Comparison of ENCODE assay signal across 8 mouse cellular contexts in the genomic region with DNA sequence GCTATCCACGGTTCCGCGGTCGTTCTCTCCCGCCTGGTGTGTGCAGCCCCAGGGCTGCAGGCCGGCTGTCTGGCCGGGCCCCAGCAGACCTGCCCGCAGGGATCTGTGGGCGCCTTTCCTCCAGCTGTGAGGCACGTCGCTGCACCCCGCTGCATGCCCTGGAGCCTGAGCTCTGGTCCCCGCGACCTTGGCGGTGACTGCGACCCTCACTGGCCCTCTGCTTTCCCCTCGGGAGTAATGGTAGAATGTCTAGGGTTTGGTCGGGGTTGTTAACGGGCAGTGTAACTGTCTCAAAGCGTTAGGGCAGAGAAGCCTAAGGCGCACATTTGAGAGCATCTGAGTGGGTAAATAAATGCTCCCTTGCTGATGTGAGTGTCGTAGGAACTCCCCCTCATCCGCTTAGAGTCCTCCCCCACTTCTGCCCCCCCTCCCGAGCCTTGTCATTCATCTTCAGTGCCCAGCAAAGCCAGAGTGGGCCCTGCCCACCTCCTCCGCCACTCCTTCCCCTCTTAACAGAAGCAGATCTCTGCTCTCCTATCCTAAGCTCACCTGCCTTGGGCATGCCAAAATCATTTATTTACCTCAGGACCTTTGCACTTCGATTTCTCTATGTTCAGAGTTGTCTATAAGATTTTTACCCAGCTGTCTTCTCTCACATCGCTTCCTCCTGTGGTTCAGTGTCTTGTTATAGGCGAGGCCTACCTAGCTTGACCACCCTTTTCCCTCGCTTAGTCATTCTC. TPM values are rescaled to one million over a fixed set of nuclear protein-coding genes. Genes with fewer than 3 reads are reported as not detected.
DNase-seq lines count a peak whose midpoint lies in the region; ATAC-seq and TF ChIP-seq lines count a peak whose summit lies in the region.

No protein-coding gene starts in this region.

- 8% methylated on average over 28 of the region's 29 CpGs for WGBS in hindbrain, embryonic 13.5 days
- 2% methylated on average over 29 of the region's 29 CpGs for WGBS in liver, embryonic 14.5 days (ENCODE audit: insufficient replicate concordance)

- DNase-seq in heart, adult 18-20 months = peak; percentile 11 to 54
- DNase-seq in heart, postnatal 25 days (ENCODE audit: low spot score) = no peak
- DNase-seq in CH12.LX (ENCODE audit: extremely low read depth) = peak; percentile 27
- peak; percentile 66 for DNase-seq in embryo, embryonic 10.5 days (ENCODE audit: low spot score)
- DNase-seq in liver, embryonic 14.5 days (ENCODE audit: low read depth in 3 of 3, low spot score in 3 of 3) = no peak
- DNase-seq in natural killer cell, adult 2 months (ENCODE audit: low spot score in 2 of 2) = peak; percentile 9 to 21
- DNase-seq in gastrocnemius, adult 18-20 months (ENCODE audit: low spot score) = no peak

- in situ Hi-C loops in CH12.LX (cut with MboI; ENCODE audit: low pct_ligation_motif_present, low pct_unique_long_range_greater_than_20kb, low sequenced_read_pairs) = no loop called here

- dilution Hi-C loops in CH12.LX (cut with MboI; ENCODE audit: extremely low pct_ligation_motif_present, extremely low pct_unique_long_range_greater_than_20kb, low sequenced_read_pairs) = no loop called here

- H3K9ac ChIP-seq in CH12.LX (ENCODE audit: insufficient read depth, low read depth) = peak overlapping the region; percentile 76
- peak overlapping the region; percentile 99 for H3K9ac ChIP-seq in hindbrain, embryonic 13.5 days
- H3K9ac ChIP-seq in liver, embryonic 14.5 days (replicated peaks) = peak overlapping the region; percentile 63

- intact Hi-C loops in heart, postnatal 25 days (cut with DNase I) = loop anchor here (5.0 kb wide), 2 partner anchors 55 to 195 kb away; partner anchors contain the start of gene Gfpt2

- TF ChIP-seq EP300 in CH12.LX (IDR thresholded peaks at IDR 0.05; ENCODE audit: low read length) = no peak
- TF ChIP-seq EP300 in liver, embryonic 14.5 days (IDR thresholded peaks at IDR 0.05; ENCODE audit: low read depth) = no peak

- H3K36me3 ChIP-seq in CH12.LX (replicated peaks in 1 of 2; ENCODE audit: control insufficient read depth in 1 of 2, insufficient read depth in 1 of 2, low read length in 1 of 2) = peaks cover 0 to 19% of the 10 kb centered on the region in 2 experiments
- H3K36me3 ChIP-seq in hindbrain, embryonic 13.5 days = peaks cover 13% of the 10 kb centered on the region
- no peaks in the 10 kb centered on the region for H3K36me3 ChIP-seq in liver, embryonic 14.5 days (replicated peaks; ENCODE audit: control insufficient read depth, insufficient read depth, low read depth)

- no peaks in the 10 kb centered on the region for H3K9me3 ChIP-seq in CH12.LX (replicated peaks; ENCODE audit: low read length)
- H3K9me3 ChIP-seq in hindbrain, embryonic 13.5 days = no peaks in the 10 kb centered on the region
- H3K9me3 ChIP-seq in liver, embryonic 14.5 days (ENCODE audit: control insufficient read depth, low read length) = no peaks in the 10 kb centered on the region

- TF ChIP-seq RAD21 in CH12.LX (IDR thresholded peaks at IDR 0.05; ENCODE audit: low read depth, low read length) = no peak

- H3K4me1 ChIP-seq in CH12.LX (ENCODE audit: control insufficient read depth in 1 of 2, insufficient read depth in 2 of 2) = peaks cover 2 to 31% of the 10 kb centered on the region in 2 experiments
- peaks cover 30% of the 10 kb centered on the region for H3K4me1 ChIP-seq in hindbrain, embryonic 13.5 days (replicated peaks)
- peaks cover 13 to 30% of the 10 kb centered on the region in 2 experiments for H3K4me1 ChIP-seq in liver, embryonic 14.5 days (replicated peaks; ENCODE audit: control insufficient read depth in 2 of 2, insufficient read depth in 2 of 2, low read length in 1 of 2)

- peak; percentile 9 for ATAC-seq in hindbrain, embryonic 13.5 days (ENCODE audit: low FRiP score)
- ATAC-seq in liver, embryonic 14.5 days (ENCODE audit: insufficient read depth) = peak; percentile 1

- no peaks in the 10 kb centered on the region for H3K79me2 ChIP-seq in CH12.LX (replicated peaks; ENCODE audit: control insufficient read depth, extremely low read depth, insufficient read depth, poor library complexity, severe bottlenecking)

- H3K4me2 ChIP-seq in CH12.LX (ENCODE audit: insufficient read depth, low read depth, poor library complexity, severe bottlenecking) = peak overlapping the region; percentile 70
- peak overlapping the region; percentile 78 for H3K4me2 ChIP-seq in hindbrain, embryonic 13.5 days
- peak overlapping the region; percentile 68 for H3K4me2 ChIP-seq in liver, embryonic 14.5 days (ENCODE audit: low read depth)

- TF ChIP-seq POLR2A in CH12.LX (IDR thresholded peaks at IDR 0.05; ENCODE audit: low read depth, low read length) = no peak

- TF ChIP-seq CTCF in CH12.LX (conservative IDR thresholded peaks at IDR 0.05 in 1 of 2, IDR thresholded peaks at IDR 0.05 in 1 of 2; ENCODE audit: low read depth in 2 of 2, low read length in 2 of 2) = no peak
- TF ChIP-seq CTCF in liver, embryonic 14.5 days (IDR thresholded peaks at IDR 0.05; ENCODE audit: low read depth) = no peak

- H3K27ac ChIP-seq in CH12.LX (ENCODE audit: insufficient read depth, low read depth) = 0 out of 2 replicates have a peak overlapping the region, but pooled peaks have one; percentile 20
- H3K27ac ChIP-seq in hindbrain, embryonic 13.5 days = peak overlapping the region; percentile 94
- peak overlapping the region; percentile 40 for H3K27ac ChIP-seq in liver, embryonic 14.5 days

- peak overlapping the region; percentile 72 to 76 (median 75) for H3K4me3 ChIP-seq in CH12.LX (replicated peaks in 1 of 3; ENCODE audit: low read depth in 2 of 3, low read length in 2 of 3, poor library complexity in 1 of 3)
- peak overlapping the region; percentile 97 for H3K4me3 ChIP-seq in hindbrain, embryonic 13.5 days
- peak overlapping the region; percentile 73 to 79 for H3K4me3 ChIP-seq in liver, embryonic 14.5 days (ENCODE audit: insufficient read depth in 1 of 2, low read depth in 2 of 2, low read length in 2 of 2)

- no peaks in the 10 kb centered on the region for H3K27me3 ChIP-seq in CH12.LX (replicated peaks)
- H3K27me3 ChIP-seq in hindbrain, embryonic 13.5 days = no peaks in the 10 kb centered on the region
- no peaks in the 10 kb centered on the region for H3K27me3 ChIP-seq in liver, embryonic 14.5 days (ENCODE audit: control insufficient read depth, insufficient read depth, low read length)

TF ChIP-seq in CH12.LX, 34 proteins besides CTCF, POLR2A, EP300 and RAD21:
- TF ChIP-seq CHD1 (IDR thresholded peaks at IDR 0.05; ENCODE audit: low read depth, low read length) = no peak
- peak; percentile 48; the same call in 1 of the 2 replicates for TF ChIP-seq MXI1 (IDR thresholded peaks at IDR 0.05; ENCODE audit: low read depth, low read length)
TF ChIP-seq in CH12.LX: peak in this region for 1.

RNA-seq across cellular contexts. Expression of gene Mapk9, which starts 0.7 kb away (rescaled TPM):
- total RNA-seq in heart, adult 18-20 months (2021) = 10 to 100 TPM; 42.4 to 45.5 TPM
- 10 to 100 TPM; 42.5 to 44.2 TPM for total RNA-seq in heart, postnatal 25 days (2021)
- total RNA-seq in CH12.LX (2012; rRNA removed) = 22.0 and 22.5 TPM in 2 replicates
- total RNA-seq in CH12.LX (2014; rRNA removed) = 29.3 and 35.3 TPM in 2 replicates
- 31.7 and 36.8 TPM in 2 replicates for polyA plus RNA-seq in CH12.LX (2012; ENCODE audit: insufficient read length, low read depth)
- polyA plus RNA-seq in hindbrain, embryonic 13.5 days (2015; fragmentation: Nextera tagmentation; extraction: Ambion mirVana) = 54.0 TPM in 2 replicates
- polyA plus RNA-seq in liver, embryonic 14.5 days (2012; rRNA removed) = 8.1 and 11.9 TPM in 2 replicates
- 18.5 and 20.2 TPM in 2 replicates for polyA plus RNA-seq in liver, embryonic 14.5 days (2014; fragmentation: Nextera tagmentation; extraction: Ambion mirVana)
- total RNA-seq in gastrocnemius, adult 18-20 months (2021) = 10 to 100 TPM; 51.3 to 52.6 TPM

RNA-seq across cellular contexts. Expression of gene Gfpt2, which starts 53.3 kb away (rescaled TPM):
- total RNA-seq in heart, adult 18-20 months (2021) = 1 to 10 TPM; 8.7 to 9.3 TPM
- 10 to 100 TPM; 11.8 to 13.9 TPM for total RNA-seq in heart, postnatal 25 days (2021)
- total RNA-seq in CH12.LX (2012; rRNA removed) = 0.04 TPM in 1 of 2 replicates, not detected in the other
- not detected in 2 replicates for total RNA-seq in CH12.LX (2014; rRNA removed)
- not detected in 2 replicates for polyA plus RNA-seq in CH12.LX (2012; ENCODE audit: insufficient read length, low read depth)
- 5.3 and 5.5 TPM in 2 replicates for polyA plus RNA-seq in hindbrain, embryonic 13.5 days (2015; fragmentation: Nextera tagmentation; extraction: Ambion mirVana)
- polyA plus RNA-seq in liver, embryonic 14.5 days (2012; rRNA removed) = 0.39 TPM in 2 replicates
- polyA plus RNA-seq in liver, embryonic 14.5 days (2014; fragmentation: Nextera tagmentation; extraction: Ambion mirVana) = 0.39 and 0.90 TPM in 2 replicates
- 10 to 100 TPM in 1 of 2 experiments, 1 to 10 TPM in 1; 4.6 to 11.7 TPM for total RNA-seq in gastrocnemius, adult 18-20 months (2021)

RNA-seq across cellular contexts. Expression of gene Rasgef1c, which starts 54.4 kb away (rescaled TPM):
- total RNA-seq in heart, adult 18-20 months (2021) = under 1 TPM; 0.40 to 0.54 TPM
- total RNA-seq in heart, postnatal 25 days (2021) = under 1 TPM; 0.31 to 0.42 TPM
- not detected in 2 replicates for total RNA-seq in CH12.LX (2012; rRNA removed)
- not detected in 2 replicates for total RNA-seq in CH12.LX (2014; rRNA removed)
- polyA plus RNA-seq in CH12.LX (2012; ENCODE audit: insufficient read length, low read depth) = not detected in 2 replicates
- polyA plus RNA-seq in hindbrain, embryonic 13.5 days (2015; fragmentation: Nextera tagmentation; extraction: Ambion mirVana) = 14.4 and 16.5 TPM in 2 replicates
- 0.04 TPM in 1 of 2 replicates, not detected in the other for polyA plus RNA-seq in liver, embryonic 14.5 days (2012; rRNA removed)
- not detected in 2 replicates for polyA plus RNA-seq in liver, embryonic 14.5 days (2014; fragmentation: Nextera tagmentation; extraction: Ambion mirVana)
- total RNA-seq in gastrocnemius, adult 18-20 months (2021) = under 1 TPM; 0.14 to 0.33 TPM

Comparison
In these comparisons a context has a peak if more than half of its experiments do, and no peak if none do; other contexts are left out.
1. DNase-seq: peak in heart, adult 18-20 months (2 of 2), CH12.LX (single experiment), embryo, embryonic 10.5 days (single experiment) and natural killer cell, adult 2 months (2 of 2); none in heart, postnatal 25 days (single experiment), liver, embryonic 14.5 days (0 of 3) and gastrocnemius, adult 18-20 months (single experiment).
2. H3K27ac ChIP-seq: peak in every context shown above with its lines; median percentile 94 in hindbrain, embryonic 13.5 days; 40 in liver, embryonic 14.5 days; 20 in CH12.LX.
3. RNA of gene Gfpt2, which starts 53.3 kb away (total RNA-seq): 11.8 to 13.9 TPM in heart, postnatal 25 days, 4.6 to 11.7 TPM in gastrocnemius, adult 18-20 months and 8.7 to 9.3 TPM in heart, adult 18-20 months; 0.04 TPM in CH12.LX; every median in the first group is over 4 times any median in the second.
4. Peak in every context shown above with its lines, with median percentiles within 50 percentile points of each other: H3K4me2 ChIP-seq, H3K4me3 ChIP-seq and H3K9ac ChIP-seq.